Mouse (Mus musculus) CH12F3 (cell line): ENCODE results near the gene Gm43191.

Experiments
- in situ Hi-C: fragments of 300-500 bp; cut with MboI; formaldehyde crosslinking; loops from 2 replicates; pipeline ENCODE4 v1.14.3; 2020; ENCODE audit warnings: low sequenced_read_pairs

Gene Gm43191

DNA sequence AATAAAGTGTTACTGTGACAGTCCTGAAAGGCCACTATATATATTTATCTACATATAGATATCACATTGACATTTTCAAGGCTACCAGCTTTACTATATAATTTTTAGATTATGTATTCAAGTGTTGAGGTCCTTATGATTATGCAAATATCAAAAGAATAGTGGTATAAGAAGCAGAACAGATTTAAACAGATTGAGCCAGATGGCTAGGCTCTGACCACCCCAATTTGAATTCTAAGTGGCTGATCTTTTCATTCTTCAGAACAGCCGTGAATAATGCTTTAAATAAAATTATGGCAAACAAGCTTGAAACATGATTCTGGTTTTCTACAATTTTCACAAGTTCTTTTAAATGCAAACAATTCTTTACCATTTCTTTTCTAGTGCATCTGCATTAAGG lies 49.6 kb downstream of the Gm43191 start:
- in situ Hi-C loops: no loop called here

DNA sequence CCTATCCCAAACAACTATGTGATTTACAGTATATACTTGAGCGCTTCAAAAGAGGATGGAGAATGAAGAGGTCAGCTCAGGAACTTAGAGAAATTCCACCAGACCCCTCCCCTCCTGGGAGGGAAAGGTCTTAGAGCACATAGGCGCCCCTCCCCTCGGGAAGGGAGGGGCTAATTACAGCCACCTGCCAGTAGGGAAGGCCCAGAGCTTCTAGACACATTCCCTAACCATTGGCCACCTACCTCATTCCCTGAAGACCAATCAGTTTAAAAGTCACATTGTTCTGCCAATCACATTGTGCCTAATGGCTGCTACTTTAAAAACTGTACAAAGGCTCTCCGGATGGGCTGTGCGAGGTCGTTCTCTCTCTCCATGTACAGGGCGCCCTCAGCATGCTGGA lies 58.4 kb downstream of the Gm43191 start:
- in situ Hi-C loops: no loop called here

DNA sequence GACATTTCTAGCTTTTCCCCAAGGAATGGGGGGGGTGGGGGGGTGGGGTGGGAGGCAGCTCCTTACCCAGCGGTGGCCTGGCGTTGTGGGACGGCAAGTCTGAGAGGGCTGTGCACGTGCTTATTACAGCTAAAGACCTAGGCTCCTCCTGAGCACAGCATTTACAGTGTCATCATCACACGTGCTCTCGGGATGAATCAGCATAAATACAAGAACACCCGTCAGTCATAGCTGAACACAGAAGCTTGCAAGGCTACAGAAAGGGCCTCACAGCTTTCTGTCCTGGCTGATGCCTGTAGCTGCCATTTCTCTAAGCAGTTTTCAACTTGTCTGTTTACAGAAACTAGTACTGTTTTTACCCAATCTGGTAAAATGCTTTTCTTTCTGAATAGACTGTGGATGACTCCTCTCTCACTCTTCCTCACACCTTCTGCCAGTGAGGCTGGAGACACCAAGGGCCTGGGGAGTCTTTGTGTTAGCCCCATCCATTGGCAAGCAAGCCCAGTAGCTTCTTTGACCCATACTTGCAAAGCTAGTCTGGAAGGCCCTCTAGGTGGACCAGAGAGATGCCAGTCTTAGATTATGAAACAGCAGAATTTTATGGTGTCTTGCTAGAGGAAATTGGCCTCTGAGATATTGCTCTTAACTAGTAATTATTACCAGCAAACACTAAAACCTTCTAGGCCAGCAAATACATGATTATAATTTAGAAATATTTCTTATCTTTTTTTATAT lies 60.3 kb downstream of the Gm43191 start:
- in situ Hi-C loops: no loop called here

DNA sequence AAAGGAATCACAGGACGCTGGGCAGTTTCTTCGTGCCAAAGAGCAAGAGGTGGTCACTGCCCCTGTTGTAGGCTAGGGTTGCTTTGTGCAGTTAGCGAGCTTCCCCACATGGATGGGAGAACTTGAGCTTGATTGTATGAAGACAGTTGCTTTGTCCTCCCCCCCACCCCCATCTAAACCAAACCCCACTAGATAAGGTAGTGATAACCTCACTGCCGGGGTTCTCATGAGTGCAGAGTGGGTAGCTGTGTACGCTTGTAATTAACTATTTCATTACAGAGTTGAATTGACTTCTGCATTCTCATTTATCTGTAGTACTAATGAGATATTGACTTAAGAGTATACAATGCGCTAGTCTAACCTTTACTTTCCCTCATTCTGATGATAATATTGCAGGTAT lies 62.2 kb downstream of the Gm43191 start:
- in situ Hi-C loops: no loop called here

DNA sequence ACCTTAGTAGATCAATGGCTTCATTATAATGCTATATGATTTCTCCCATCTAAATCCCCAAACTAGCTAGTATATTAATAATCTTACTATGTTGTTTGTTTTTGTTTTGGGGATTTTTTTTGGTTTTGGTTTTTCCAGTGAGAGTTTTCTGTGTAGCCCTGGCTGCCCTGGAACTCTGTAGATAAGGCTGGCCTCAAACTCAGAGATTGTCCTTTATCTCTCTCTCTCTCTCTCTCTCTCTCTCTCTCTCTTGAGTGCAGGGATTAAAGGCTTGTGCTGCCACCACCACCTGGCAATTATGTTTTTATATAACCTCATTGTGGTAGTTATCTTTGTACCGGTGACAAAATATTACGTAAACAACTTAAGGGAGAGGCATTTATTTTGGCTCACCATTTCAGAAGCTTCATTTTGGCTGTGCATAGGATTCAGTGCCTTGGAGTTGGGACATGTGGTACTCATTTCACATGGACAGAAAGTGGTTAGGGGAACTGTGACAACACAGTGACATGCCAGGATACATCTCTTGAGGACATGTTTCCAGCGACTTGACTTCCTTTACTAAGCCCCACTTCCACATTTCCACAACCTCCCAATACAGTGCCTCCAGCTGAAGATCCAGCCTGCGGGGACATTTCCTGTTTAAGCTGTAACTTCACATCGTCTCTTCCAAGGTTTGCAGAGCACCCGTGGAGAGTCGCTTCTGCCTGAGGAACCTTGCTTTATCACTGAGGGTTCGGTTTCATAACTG lies 65.6 kb downstream of the Gm43191 start:
- in situ Hi-C loops: no loop called here

DNA sequence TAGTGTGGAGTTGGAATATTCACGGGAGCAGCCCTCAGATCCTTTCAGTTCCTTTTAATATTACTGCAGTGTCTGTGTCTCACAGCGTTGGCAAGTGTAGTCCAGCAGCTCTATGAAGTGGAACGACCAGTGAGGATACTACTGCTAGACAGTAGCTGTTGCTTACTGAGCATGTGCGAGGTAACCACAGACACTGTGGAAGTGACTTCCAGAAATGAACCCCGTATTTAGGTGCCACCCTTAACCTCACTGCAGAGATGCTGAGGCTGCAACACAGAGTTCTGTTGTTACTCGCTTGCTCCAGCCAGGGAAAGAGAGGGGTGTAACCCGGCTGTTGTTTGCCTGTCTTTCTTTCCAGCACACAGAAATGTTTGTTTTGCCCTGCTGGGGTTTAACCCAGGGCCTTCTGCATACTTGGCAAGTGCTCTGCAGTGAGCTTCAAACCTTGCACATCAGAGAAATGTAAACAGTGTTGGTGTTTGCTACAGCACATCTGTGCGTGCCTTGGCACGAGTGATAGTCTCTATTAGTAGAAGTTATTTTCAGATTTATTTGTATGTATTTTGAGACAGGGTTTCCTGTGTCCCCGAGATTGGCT lies 66.7 kb downstream of the Gm43191 start, which contains the start of gene Trmt13:
Trmt13 (minus strand) TSS at position 293 of the 598 bp plus-strand sequence.
- in situ Hi-C loops: no loop called here

DNA sequence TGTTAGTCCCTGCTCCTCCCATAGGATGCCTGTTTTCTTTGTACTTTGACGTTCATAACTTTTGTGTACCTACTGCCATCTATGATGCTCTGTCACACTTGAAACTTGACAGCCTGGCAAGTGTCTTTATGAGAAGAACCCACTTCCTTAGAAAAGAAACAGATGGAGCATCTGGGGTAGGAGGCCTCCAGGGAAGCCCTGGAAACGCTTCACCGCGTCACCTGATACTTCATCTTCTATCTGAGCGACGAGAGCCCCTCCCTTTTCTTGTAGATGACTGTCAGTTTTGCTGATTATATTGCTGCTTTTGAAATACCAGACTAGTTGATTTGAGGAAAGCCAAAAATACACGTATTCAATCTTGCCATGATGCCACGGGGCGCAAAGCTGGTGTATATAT lies 76.5 kb downstream of the Gm43191 start:
- in situ Hi-C loops: no loop called here

DNA sequence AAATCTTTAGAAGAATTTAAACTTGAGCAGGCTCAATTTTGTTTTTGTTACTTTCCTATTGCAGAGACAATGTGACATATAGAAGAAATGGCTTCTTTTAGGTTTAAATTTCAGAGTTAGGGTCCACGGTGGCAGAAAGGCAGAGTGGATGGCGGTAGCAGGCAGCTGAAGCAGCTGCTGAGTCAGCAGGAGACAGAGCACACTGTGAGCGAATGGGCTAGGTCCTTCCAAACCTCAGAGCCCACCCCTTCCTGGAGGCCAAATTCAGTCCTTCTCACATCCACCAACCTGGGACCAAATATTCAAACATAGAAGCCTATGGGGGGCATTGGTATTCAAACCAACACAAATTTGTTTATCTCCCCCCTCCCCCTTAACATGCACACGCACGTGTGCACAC lies 79.3 kb downstream of the Gm43191 start:
- in situ Hi-C loops: no loop called here

DNA sequence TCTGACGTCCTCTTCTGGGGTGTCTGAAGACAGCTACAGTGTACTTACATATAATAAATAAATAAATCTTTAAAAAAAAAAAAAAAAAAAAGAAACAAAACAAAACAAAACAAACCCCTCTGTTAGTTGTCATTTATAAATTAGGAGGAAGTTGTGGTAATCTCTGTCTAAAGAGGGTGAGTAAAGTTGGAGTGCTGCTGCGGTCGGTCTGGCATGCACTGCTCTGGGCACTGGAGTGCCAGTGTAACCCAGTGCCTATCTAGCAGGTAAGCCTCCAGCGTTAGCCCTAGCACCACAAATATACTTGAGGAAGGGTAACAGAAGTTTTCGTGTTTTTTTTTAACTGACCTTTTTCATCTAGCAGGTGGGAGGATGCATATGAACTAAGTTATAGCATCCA lies 80.1 kb downstream of the Gm43191 start:
- in situ Hi-C loops: no loop called here

DNA sequence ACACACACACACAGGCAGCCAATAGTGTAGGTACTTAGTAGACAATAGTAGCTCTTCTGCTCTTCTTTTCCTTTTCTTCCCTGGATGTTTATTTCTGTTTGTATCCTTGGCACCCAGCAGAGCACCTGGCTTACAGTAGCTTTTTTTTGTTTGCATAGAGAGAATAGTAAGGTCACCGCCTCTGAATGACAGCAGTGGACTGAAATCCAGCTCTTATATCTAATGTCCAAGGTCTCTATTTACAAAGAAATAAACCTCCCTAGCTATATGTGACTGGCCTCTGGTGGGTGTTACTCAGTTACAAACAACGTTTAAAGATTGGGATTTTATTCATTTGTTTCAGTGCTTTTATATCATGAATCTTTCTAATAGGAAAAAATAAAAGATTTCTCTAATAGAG lies 81.4 kb downstream of the Gm43191 start:
- in situ Hi-C loops: no loop called here

DNA sequence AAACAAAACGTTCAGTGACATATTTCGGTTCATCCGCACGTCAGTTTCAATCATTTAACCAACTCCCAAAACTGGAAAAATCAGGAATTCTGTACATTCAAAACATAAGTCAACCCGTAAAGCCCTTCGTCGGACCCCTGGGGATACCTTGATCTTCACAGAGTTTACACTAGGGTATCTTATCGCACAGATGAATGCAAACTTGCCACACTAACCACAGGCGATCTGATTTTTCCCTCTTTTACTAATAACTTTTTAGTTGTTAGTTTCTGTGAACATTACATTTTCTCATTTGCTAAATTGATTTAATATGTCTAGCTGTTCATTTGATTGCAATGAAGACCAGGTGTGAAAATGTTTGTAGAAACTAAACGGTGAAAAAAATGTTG lies 85.5 kb downstream of the Gm43191 start:
- in situ Hi-C loops: no loop called here

DNA sequence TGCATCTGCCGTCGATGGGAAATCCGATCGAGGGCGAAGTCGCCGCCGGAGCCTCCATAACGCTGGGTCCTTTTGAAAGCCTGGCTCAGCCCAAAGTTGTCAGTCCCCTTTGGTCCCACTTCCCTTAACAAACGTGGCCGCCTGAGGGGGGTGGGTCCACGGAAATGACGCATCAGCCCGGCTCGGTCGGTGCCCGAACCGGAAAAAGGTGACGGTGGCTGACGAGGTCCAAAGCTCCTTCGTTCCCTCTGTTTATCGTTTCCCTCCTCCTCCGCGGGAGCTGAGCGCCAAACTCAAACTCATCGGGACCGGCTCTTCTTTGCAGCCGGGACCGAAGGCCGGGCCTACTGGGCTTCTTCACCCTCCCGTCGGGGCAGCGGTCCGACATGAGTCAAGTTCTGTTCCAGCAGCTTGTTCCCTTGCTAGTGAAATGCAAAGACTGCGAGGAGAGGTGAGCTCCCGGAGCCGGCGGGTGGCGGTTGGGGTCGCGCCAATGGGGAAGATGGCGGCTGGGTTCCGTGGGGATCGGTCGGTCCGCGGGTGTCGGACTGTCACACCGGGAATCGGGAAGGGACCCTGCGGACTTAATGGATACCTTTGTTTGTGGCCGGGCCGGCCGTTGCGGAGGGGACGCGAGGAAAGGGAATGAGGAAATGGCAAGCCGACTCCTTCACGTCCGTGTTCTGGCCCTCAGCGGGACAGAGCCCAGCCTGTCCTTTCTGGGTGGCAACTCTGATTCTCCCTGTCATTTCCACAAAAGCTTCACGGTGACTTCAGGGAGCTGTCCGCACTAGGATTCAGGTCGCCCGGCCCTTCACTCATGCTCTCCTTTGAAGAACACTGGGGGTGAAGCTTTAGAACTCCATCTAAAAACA lies 86.1 kb downstream of the Gm43191 start, which contains the start of gene Sass6:
Sass6 (plus strand) TSS at position 255 of the 875 bp plus-strand sequence.
- in situ Hi-C loops: no loop called here

DNA sequence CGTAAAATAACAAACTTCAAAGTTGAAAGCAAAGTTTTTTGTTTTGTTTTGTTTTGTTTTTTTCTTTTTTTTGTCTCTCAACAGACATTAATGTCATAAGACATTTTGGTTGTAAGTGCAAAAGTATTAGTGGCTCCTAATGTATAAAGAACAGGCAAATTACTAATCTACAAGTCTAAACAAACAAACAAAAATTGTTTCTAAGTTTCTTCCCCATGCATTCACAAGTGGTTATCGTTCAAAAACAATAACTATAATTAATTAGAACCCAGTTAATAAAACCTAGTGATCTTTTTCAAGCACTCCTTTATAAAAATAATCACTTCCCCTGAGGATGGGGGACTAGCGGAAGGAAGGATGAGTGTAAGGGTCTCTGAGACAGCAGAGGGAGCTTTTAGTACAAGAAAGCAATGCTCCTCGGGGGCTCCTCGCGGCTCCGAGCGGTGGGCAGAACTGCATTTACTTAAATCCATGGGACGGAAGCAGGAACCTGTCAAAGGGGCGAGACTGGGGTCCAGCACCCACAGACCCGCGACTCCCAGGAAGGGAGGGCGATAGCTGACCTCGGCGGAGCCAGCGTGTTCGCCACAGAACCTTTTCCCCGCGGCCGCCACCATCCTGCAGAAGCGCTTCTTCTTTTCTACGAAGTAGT lies 86.9 kb downstream of the Gm43191 start:
- in situ Hi-C loops: no loop called here
